Mouse (Mus musculus): Measurements from ENCODE around the gene Rtl9.

Rtl9 gene

GRCm38 (mm10) chrX:143099044-143099754 lies at the start of gene Rtl9:
Gene Rtl9, plus strand, starts transcription at chrX:143099594.
- DNase-seq, result no peak

DNA sequence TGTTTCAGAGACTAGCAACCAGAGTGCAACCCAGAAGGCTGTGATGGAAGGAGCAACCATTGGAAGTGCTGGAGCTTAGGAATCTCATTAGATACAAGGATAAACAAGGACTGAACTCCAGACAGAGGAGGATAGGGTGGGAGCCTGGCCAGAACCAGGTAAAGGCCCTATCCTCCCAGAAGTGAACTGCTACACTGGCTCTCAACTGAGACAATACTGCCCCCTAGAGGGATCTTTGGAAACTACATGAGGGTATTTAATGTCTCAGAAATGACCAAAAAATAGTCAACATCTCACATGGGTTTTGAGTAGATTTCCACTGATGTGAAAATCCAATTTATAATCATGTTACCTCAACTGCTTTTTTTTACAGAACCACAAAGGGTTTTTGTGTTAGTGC lies 47.9 kb upstream of the Rtl9 start:
- peak; percentile 2 for DNase-seq

GRCm38 (mm10) chrX:143051921-143052320 lies 47.5 kb upstream of the Rtl9 start:
- DNase-seq, result no peak

DNA sequence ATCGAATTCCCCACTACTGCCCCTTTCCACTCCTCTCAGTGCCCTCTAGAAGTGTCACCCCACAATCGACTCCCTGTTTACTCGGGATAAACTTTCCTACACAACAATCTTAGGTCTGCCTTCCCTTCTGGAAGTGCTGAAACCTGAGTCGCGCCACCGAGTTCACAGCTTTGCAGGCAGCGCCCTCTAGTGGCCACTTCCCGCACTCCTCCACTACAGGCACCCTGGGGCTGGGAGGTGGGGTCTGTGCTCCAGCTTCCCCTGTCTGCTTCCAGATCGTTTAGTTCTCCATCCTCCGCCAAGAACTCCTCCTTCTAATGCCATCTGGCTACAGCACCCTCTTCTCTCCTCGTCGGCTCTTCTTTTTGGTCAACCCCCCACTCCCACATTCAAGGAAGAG lies 40.6 kb upstream of the Rtl9 start:
- DNase-seq, result peak; percentile 38

GRCm38 (mm10) chrX:143062641-143063355 lies 36.6 kb upstream of the Rtl9 start:
- DNase-seq, result no peak

GRCm38 (mm10) chrX:143063780-143064179 lies 35.6 kb upstream of the Rtl9 start:
- DNase-seq, result no peak

- DNase-seq, result no peak
These were observed 35.1 kb upstream of the Rtl9 start for GRCm38 (mm10) chrX:143064288-143064687.

- DNase-seq, result no peak
These were observed 32.9 kb upstream of the Rtl9 start for GRCm38 (mm10) chrX:143066320-143067114.

DNA sequence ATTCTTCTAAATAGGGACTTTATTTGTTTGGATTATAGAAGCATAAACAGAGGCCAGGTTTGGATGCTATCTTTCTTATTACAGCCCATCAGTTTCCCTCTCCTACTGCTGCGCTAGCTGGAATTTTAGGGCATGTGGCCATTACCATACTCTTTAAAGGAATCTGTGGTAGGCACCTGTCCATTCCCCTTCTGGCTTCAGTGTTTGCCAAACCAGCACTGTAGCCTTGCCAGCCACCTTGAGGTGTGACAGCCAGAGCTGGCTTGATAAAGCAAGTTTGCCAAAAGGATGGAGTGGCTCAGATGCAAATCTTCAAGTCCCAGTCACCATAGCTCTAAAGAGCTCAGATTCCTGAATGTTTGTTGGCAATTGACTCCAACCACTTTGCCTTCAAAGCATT lies 32.3 kb upstream of the Rtl9 start:
- DNase-seq, result no peak

DNA sequence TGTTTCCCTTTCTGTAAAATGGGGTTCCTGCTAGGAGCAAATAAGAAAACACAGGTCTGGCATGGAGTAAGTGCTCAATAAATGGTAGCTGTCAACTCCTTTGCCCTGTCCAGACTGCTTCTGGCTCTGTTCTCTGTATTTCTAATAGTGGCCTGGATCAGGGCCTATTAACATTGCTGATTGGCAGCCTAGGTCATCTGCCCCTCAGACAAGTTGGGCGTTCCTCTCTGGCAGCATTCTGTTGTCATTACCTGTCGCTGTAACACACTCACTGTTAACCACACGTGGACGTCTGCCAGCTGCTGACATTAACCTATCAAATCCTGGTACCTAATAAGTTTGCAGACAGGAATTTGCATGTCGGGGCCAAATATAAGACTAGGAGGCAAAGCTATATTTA lies 31.8 kb upstream of the Rtl9 start:
- no peak for DNase-seq

DNA sequence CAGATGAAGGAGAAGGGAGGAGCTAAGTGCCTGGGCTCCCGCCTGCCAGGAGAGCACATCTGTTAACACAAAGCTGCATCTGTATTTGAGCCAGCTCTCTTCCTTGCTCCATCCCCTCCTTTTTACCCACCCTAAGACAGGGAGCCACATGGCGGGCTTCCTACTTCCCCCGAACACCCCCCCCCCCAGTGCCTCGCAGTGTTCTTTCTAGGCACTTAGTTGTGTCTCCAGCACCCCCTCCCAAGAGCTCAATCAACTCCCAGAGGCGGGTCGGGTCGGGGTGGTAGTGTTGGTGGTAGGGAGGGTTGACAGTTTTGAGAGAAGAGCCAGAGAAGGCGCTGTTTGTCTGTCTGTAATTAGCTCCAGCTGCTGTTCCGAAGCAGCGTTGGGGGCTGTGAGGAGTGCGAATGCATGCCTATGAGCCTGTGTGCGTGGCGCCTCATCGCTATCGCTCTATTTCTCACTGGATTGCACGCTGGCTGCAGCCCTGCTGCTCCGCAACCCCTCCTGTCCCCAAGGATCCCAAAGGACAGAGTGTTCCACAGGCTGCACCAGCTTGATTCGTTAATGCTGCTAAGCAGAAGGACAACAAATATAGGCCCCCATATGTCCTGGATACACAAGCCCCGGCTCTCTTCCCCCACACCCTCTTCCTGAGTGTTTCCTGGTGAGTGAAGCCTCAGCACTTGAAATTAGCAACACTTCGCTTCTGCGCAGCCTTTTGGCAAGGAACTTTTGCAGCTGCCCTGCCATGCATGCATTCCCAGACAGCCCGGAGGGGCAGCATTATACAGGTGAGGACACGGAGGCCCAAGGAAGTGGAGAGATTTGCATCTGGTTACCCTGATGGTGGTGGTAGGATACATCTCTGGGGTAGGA lies 18.7 kb upstream of the Rtl9 start:
- DNase-seq, result no peak

DNA sequence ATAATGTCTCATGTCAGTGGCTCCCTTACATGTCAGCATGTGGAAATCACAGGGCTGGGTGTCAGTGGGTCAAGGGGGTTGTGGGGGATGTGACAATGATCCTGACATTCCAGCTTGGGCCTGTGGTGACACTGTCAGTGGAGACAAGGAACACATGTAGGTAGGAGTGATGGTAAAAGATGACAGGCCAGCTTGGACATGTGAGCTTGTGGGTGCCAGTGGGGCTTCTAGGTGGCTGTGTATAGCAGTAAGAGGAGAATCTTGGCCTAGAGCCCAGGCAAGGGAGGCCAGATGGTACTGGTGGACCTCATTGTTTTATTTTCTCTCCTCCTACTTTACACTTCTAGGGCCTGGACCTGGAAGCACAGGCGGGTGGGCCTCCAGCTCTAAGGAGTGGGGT lies 16.7 kb upstream of the Rtl9 start:
- DNase-seq, result no peak

GRCm38 (mm10) chrX:143088225-143088624 lies 11.2 kb upstream of the Rtl9 start:
- DNase-seq, result no peak

DNA sequence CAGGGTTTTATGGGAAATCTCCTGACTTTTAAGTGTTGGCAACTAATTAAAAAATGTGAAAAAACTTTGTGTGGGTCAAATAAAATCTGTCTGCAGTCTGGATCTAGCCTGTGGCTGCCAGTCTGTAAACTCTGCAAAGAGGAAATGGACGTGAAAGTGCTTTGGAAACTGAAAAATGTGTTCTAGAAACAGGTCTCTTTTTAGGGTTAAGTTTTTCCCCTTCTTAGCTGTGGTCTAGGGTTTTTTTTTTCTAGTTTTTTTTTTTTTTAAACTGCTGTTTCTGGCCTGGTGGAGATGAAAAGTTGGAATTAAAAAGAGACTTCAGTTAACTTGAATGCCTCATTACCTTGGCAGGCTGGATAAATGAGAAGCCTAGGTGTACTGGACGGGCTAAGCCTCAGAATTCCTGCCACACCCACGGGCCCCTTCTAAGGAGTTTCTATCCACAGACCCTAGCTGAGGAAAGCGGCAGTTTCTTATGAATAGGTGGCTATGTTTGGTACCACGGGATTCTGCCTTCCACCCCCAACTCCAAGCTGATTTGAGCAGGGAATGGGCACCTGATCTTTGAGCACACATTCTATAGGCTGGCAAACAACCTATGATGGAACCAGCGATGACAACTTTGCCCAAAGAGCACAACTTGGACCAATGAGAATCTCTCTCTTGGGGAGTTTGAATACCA lies 8.3 kb upstream of the Rtl9 start:
- no peak for DNase-seq

- DNase-seq, result no peak
These were observed 1.8 kb upstream of the Rtl9 start for GRCm38 (mm10) chrX:143097551-143097950.

DNA sequence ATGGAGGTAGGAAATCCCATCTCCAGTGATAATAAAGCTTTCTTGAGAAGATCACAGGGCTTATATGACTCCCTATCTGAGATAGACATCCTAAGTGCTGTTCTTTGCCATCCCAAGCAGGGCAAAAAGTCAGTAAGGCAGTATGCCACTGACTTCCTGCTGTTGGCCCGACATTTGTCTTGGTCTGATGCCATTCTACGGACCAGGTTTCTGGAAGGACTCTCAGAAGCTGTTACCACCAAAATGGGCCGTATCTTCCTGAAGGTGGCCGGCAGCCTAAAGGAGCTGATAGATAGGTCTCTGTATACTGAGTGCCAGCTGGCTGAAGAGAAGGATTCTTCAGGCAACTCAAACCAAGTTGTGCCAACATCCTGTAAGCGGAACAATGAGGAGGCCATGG lies 3.8 kb downstream of the Rtl9 start:
- no peak for DNase-seq

DNA sequence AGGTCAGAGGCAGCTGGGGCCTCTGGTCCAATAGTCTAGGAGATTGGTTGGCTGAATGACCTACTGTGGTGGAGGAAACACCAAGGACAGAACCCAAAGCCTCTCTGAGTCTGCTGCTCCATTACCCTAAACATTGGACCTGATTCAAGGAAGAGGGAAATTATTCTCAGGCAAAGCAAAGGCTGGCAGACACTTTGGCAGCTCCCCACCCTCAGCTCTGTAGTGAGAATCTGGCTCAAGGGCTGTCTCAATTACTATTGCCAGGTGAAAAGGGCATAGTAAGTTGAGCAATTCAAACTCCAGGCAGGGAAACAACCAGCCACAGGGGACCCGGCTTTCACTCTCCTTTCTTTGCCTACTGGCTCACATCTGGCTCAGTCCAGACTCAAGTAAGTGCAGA lies 6.5 kb downstream of the Rtl9 start:
- no peak for DNase-seq

DNA sequence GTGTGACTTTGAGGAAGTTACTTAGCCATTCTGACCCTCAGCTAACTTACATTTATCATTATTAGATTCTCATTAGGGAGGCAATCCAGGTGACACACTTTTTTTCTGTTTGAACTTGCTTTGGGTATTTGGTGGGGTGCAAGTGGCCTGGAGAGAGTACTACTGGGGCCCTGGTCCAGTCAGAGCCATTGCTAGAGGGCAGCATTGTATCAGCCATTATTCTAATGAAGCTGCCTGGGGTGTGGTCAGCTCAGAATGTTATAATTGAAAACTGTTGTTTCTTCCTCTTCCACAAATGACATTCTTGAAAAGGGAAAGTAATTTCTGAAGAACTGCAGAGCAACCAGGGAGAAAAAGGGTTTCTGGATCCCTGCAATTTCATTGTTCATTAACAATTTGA lies 13.2 kb downstream of the Rtl9 start:
- DNase-seq, result no peak
